Comparison of ENCODE assay signal across 23 mouse cellular contexts in genomic region chr5:110338792-110339191, GRCm38 (mm10). TPM values are rescaled to one million over a fixed set of nuclear protein-coding genes. Genes with fewer than 3 reads are reported as not detected.
DNase-seq lines count a peak whose midpoint lies in the region; ATAC-seq and TF ChIP-seq lines count a peak whose summit lies in the region.
"Had no signal": no experiment of that assay in that cellular context is flagged by ENCODE, and none has a peak within 500 bp of the region (broad histone marks: within the 10 kb centered on the region; RNA-seq: fewer than 3 reads in every experiment).

No protein-coding gene starts in this region.

- H3K27me3 ChIP-seq in embryonic facial prominence, embryonic 12.5 days: peaks cover 24% of the 10 kb centered on the region
- peaks cover 39% of the 10 kb centered on the region for H3K27me3 ChIP-seq in embryonic facial prominence, embryonic 10.5 days (replicated peaks; ENCODE audit: low read depth, poor library complexity, severe bottlenecking)
- H3K27me3 ChIP-seq in heart, postnatal 0 days (ENCODE audit: control insufficient read depth, insufficient read depth, low read length): peaks cover 29% of the 10 kb centered on the region
- H3K27me3 ChIP-seq in lung, embryonic 14.5 days (ENCODE audit: insufficient read depth, low read length): peaks cover 19% of the 10 kb centered on the region
- peaks cover 6% of the 10 kb centered on the region; the same call in 1 of the 2 replicates for H3K27me3 ChIP-seq in lung, postnatal 0 days (replicated peaks; ENCODE audit: insufficient read depth, low read length)
- H3K27me3 ChIP-seq in hindbrain, embryonic 13.5 days: peaks cover 30% of the 10 kb centered on the region
- H3K27me3 ChIP-seq: CH12.LX had no signal

- WGBS in embryonic facial prominence, embryonic 12.5 days: 71% methylated on average over 2 of the region's 2 CpGs
- 91% methylated on average over 2 of the region's 2 CpGs for WGBS in embryonic facial prominence, embryonic 10.5 days
- WGBS in heart, postnatal 0 days: 27% methylated on average over 2 of the region's 2 CpGs
- WGBS in lung, embryonic 14.5 days: 68% methylated on average over 2 of the region's 2 CpGs
- WGBS in lung, postnatal 0 days: 60% methylated on average over 2 of the region's 2 CpGs
- WGBS in hindbrain, embryonic 13.5 days: 89% methylated on average over 2 of the region's 2 CpGs

- H3K4me3 ChIP-seq in embryonic facial prominence, embryonic 12.5 days: no peak overlapping the region
- H3K4me3 ChIP-seq in embryonic facial prominence, embryonic 10.5 days: no peak overlapping the region
- H3K4me3 ChIP-seq in heart, postnatal 0 days (ENCODE audit: low read depth, low read length): no peak overlapping the region
- no peak overlapping the region for H3K4me3 ChIP-seq in lung, embryonic 14.5 days (ENCODE audit: low read depth, low read length)
- H3K4me3 ChIP-seq in lung, postnatal 0 days (ENCODE audit: low read depth, low read length): no peak overlapping the region
- H3K4me3 ChIP-seq in hindbrain, embryonic 13.5 days: no peak overlapping the region
- H3K4me3 ChIP-seq: forebrain, embryonic 13.5 days; intestine, embryonic 15.5 days; liver, embryonic 13.5 days; myocyte; neural tube, embryonic 15.5 days had no signal

- no peak for ATAC-seq in embryonic facial prominence, embryonic 12.5 days (ENCODE audit: insufficient number of reproducible peaks, insufficient read depth, low FRiP score, low TSS enrichment)
- peak; percentile 56; the same call in 1 of the 2 replicates for ATAC-seq in heart, postnatal 0 days (ENCODE audit: insufficient read depth, low read depth)
- no peak for ATAC-seq in lung, embryonic 14.5 days (ENCODE audit: insufficient read depth)
- no peak for ATAC-seq in lung, postnatal 0 days
- ATAC-seq in hindbrain, embryonic 13.5 days (ENCODE audit: low FRiP score): no peak
- ATAC-seq: forebrain, embryonic 13.5 days; intestine, embryonic 15.5 days had no signal

- no peak for DNase-seq in embryonic facial prominence, embryonic 10.5 days (ENCODE audit: low spot score)
- DNase-seq in heart, postnatal 0 days (ENCODE audit: low spot score): peak; percentile 21
- DNase-seq in heart, postnatal 36 days: no peak
- peak; percentile 31 for DNase-seq in lung, embryonic 14.5 days
- DNase-seq in lung, postnatal 0 days (ENCODE audit: low spot score): no peak
- no peak for DNase-seq in layer of hippocampus, adult 18-20 months (ENCODE audit: low spot score in 2 of 2)
- DNase-seq: adrenal gland, postnatal 36 days; cerebellum, adult 8-10 months; liver, embryonic 13.5 days; midbrain, embryonic 14.5 days; thymus, postnatal 36 days had no signal

- intact Hi-C loops in heart, postnatal 36 days (cut with DNase I): no loop called here

- no peaks in the 10 kb centered on the region for H3K9me3 ChIP-seq in embryonic facial prominence, embryonic 12.5 days
- no peaks in the 10 kb centered on the region for H3K9me3 ChIP-seq in embryonic facial prominence, embryonic 10.5 days
- H3K9me3 ChIP-seq in heart, postnatal 0 days (replicated peaks; ENCODE audit: control insufficient read depth, low read length): no peaks in the 10 kb centered on the region
- H3K9me3 ChIP-seq in lung, embryonic 14.5 days (ENCODE audit: low read depth, low read length): no peaks in the 10 kb centered on the region
- no peaks in the 10 kb centered on the region for H3K9me3 ChIP-seq in lung, postnatal 0 days (ENCODE audit: low read length)
- H3K9me3 ChIP-seq in hindbrain, embryonic 13.5 days: no peaks in the 10 kb centered on the region
- H3K9me3 ChIP-seq: forebrain, embryonic 13.5 days; intestine, embryonic 15.5 days; liver, embryonic 13.5 days; neural tube, embryonic 15.5 days had no signal

- no peak overlapping the region for H3K4me2 ChIP-seq in embryonic facial prominence, embryonic 12.5 days (replicated peaks)
- H3K4me2 ChIP-seq in heart, postnatal 0 days (ENCODE audit: low read depth, low read length): no peak overlapping the region
- H3K4me2 ChIP-seq in lung, embryonic 14.5 days: no peak overlapping the region
- no peak overlapping the region for H3K4me2 ChIP-seq in lung, postnatal 0 days (replicated peaks; ENCODE audit: low read depth, low read length)
- H3K4me2 ChIP-seq in hindbrain, embryonic 13.5 days: no peak overlapping the region
- H3K4me2 ChIP-seq: forebrain, embryonic 13.5 days; hindbrain, embryonic 14.5 days; intestine, embryonic 15.5 days; liver, embryonic 13.5 days; neural tube, embryonic 15.5 days had no signal

- peaks cover 53% of the 10 kb centered on the region for H3K36me3 ChIP-seq in embryonic facial prominence, embryonic 12.5 days
- H3K36me3 ChIP-seq in embryonic facial prominence, embryonic 10.5 days (replicated peaks): peaks cover 69% of the 10 kb centered on the region
- peaks cover 33% of the 10 kb centered on the region; the same call in 1 of the 2 replicates for H3K36me3 ChIP-seq in heart, postnatal 0 days (replicated peaks; ENCODE audit: control insufficient read depth, insufficient read depth, low read length)
- H3K36me3 ChIP-seq in lung, embryonic 14.5 days (ENCODE audit: insufficient read depth): peaks cover 49% of the 10 kb centered on the region
- no peaks in the 10 kb centered on the region for H3K36me3 ChIP-seq in lung, postnatal 0 days (ENCODE audit: insufficient read depth, low read length)
- peaks cover 23% of the 10 kb centered on the region for H3K36me3 ChIP-seq in hindbrain, embryonic 13.5 days

- no peak for TF ChIP-seq CTCF in heart, postnatal 0 days (IDR thresholded peaks at IDR 0.05; ENCODE audit: low read depth)
- no peak for TF ChIP-seq CTCF in lung, embryonic 14.5 days (IDR thresholded peaks at IDR 0.05; ENCODE audit: low read depth)
- TF ChIP-seq CTCF in lung, postnatal 0 days (IDR thresholded peaks at IDR 0.05): no peak

- H3K9ac ChIP-seq in embryonic facial prominence, embryonic 12.5 days: no peak overlapping the region
- H3K9ac ChIP-seq in heart, postnatal 0 days (replicated peaks; ENCODE audit: low read depth, low read length): no peak overlapping the region
- no peak overlapping the region for H3K9ac ChIP-seq in lung, embryonic 14.5 days
- H3K9ac ChIP-seq in lung, postnatal 0 days (replicated peaks; ENCODE audit: low read depth): no peak overlapping the region
- no peak overlapping the region for H3K9ac ChIP-seq in hindbrain, embryonic 13.5 days
- H3K9ac ChIP-seq: forebrain, embryonic 13.5 days; hindbrain, embryonic 14.5 days; intestine, embryonic 15.5 days; liver, embryonic 13.5 days; neural tube, embryonic 15.5 days had no signal

- H3K4me1 ChIP-seq in embryonic facial prominence, embryonic 12.5 days: peaks cover 7% of the 10 kb centered on the region
- peaks cover 33% of the 10 kb centered on the region for H3K4me1 ChIP-seq in embryonic facial prominence, embryonic 10.5 days
- peaks cover 10% of the 10 kb centered on the region; the same call in 1 of the 2 replicates for H3K4me1 ChIP-seq in heart, postnatal 0 days (ENCODE audit: control insufficient read depth, insufficient read depth)
- no peaks in the 10 kb centered on the region for H3K4me1 ChIP-seq in lung, embryonic 14.5 days (ENCODE audit: insufficient read depth)
- H3K4me1 ChIP-seq in lung, postnatal 0 days (ENCODE audit: insufficient read depth, low read depth, low read length): peaks cover 8% of the 10 kb centered on the region
- H3K4me1 ChIP-seq in hindbrain, embryonic 13.5 days (replicated peaks): peaks cover 16% of the 10 kb centered on the region

- no peak for TF ChIP-seq EP300 in heart, postnatal 0 days (IDR thresholded peaks at IDR 0.05; ENCODE audit: low read depth)
- TF ChIP-seq EP300 in lung, postnatal 0 days (IDR thresholded peaks at IDR 0.05): no peak

- peak overlapping the region; percentile 50 for H3K27ac ChIP-seq in embryonic facial prominence, embryonic 12.5 days
- no peak overlapping the region for H3K27ac ChIP-seq in embryonic facial prominence, embryonic 10.5 days (replicated peaks)
- H3K27ac ChIP-seq in heart, postnatal 0 days (ENCODE audit: low read depth): no peak overlapping the region
- H3K27ac ChIP-seq in lung, embryonic 14.5 days (ENCODE audit: low read depth): peak overlapping the region; percentile 36; the same call in 1 of the 2 replicates
- no peak overlapping the region for H3K27ac ChIP-seq in lung, postnatal 0 days (ENCODE audit: low read length)
- H3K27ac ChIP-seq in hindbrain, embryonic 13.5 days: no peak overlapping the region
- H3K27ac ChIP-seq: forebrain, embryonic 13.5 days; hindbrain, embryonic 14.5 days; intestine, embryonic 15.5 days; liver, embryonic 13.5 days; neural tube, embryonic 15.5 days had no signal

RNA-seq across cellular contexts. Expression of gene P2rx2, which starts 4.2 kb away (rescaled TPM):
- 2.3 TPM in 2 replicates for polyA plus RNA-seq in embryonic facial prominence, embryonic 12.5 days (2016; fragmentation: Nextera tagmentation; extraction: Ambion mirVana)
- polyA plus RNA-seq in embryonic facial prominence, embryonic 10.5 days (2016; fragmentation: Nextera tagmentation; extraction: Ambion mirVana): 0.87 and 0.95 TPM in 2 replicates
- total RNA-seq in heart, postnatal 0 days (2014; rRNA removed; ENCODE audit: low replicate concordance): not detected in 2 replicates
- polyA plus RNA-seq in heart, postnatal 0 days (2015; fragmentation: Nextera tagmentation; extraction: Ambion mirVana): not detected in 2 replicates
- total RNA-seq in heart, postnatal 36 days (2021): not detected
- 14.1 and 15.4 TPM in 2 replicates for polyA plus RNA-seq in lung, embryonic 14.5 days (2014; fragmentation: Nextera tagmentation; extraction: Ambion mirVana)
- 3.5 and 3.8 TPM in 2 replicates for polyA plus RNA-seq in lung, postnatal 0 days (2015; fragmentation: Nextera tagmentation; extraction: Ambion mirVana)
- polyA plus RNA-seq in hindbrain, embryonic 13.5 days (2015; fragmentation: Nextera tagmentation; extraction: Ambion mirVana): 5.1 and 6.5 TPM in 2 replicates
- total RNA-seq in layer of hippocampus, adult 18-20 months (2021): not detected
- total RNA-seq: CH12.LX; left cerebral cortex, postnatal 36 days had no signal
- polyA plus RNA-seq: heart, embryonic 14.5 days; liver, embryonic 13.5 days had no signal

RNA-seq across cellular contexts. Expression of gene Lrcol1, which starts 5.7 kb away (rescaled TPM):
- polyA plus RNA-seq in embryonic facial prominence, embryonic 12.5 days (2016; fragmentation: Nextera tagmentation; extraction: Ambion mirVana): not detected in 2 replicates
- polyA plus RNA-seq in embryonic facial prominence, embryonic 10.5 days (2016; fragmentation: Nextera tagmentation; extraction: Ambion mirVana): not detected in 2 replicates
- not detected in 2 replicates for total RNA-seq in heart, postnatal 0 days (2014; rRNA removed; ENCODE audit: low replicate concordance)
- not detected in 2 replicates for polyA plus RNA-seq in heart, postnatal 0 days (2015; fragmentation: Nextera tagmentation; extraction: Ambion mirVana)
- total RNA-seq in heart, postnatal 36 days (2021): not detected
- polyA plus RNA-seq in lung, embryonic 14.5 days (2014; fragmentation: Nextera tagmentation; extraction: Ambion mirVana): 2.4 and 2.6 TPM in 2 replicates
- polyA plus RNA-seq in lung, postnatal 0 days (2015; fragmentation: Nextera tagmentation; extraction: Ambion mirVana): 2.0 and 2.1 TPM in 2 replicates
- polyA plus RNA-seq in hindbrain, embryonic 13.5 days (2015; fragmentation: Nextera tagmentation; extraction: Ambion mirVana): not detected in 2 replicates
- total RNA-seq in layer of hippocampus, adult 18-20 months (2021): not detected
- total RNA-seq: adrenal gland, postnatal 36 days; CH12.LX; left cerebral cortex, postnatal 36 days; megakaryocyte, adult 5-6 weeks had no signal
- polyA plus RNA-seq: cortical plate, adult 2 months; forebrain, embryonic 13.5 days; heart, embryonic 14.5 days; hindbrain, embryonic 14.5 days; intestine, embryonic 15.5 days; liver, embryonic 13.5 days; midbrain, embryonic 14.5 days; myocyte; neural tube, embryonic 15.5 days had no signal

RNA-seq across cellular contexts. Expression of gene Pole, which starts 52.7 kb away (rescaled TPM):
- polyA plus RNA-seq in embryonic facial prominence, embryonic 12.5 days (2016; fragmentation: Nextera tagmentation; extraction: Ambion mirVana): 35.3 and 40.5 TPM in 2 replicates
- polyA plus RNA-seq in embryonic facial prominence, embryonic 10.5 days (2016; fragmentation: Nextera tagmentation; extraction: Ambion mirVana): 47.5 and 54.1 TPM in 2 replicates
- 12.8 and 13.8 TPM in 2 replicates for total RNA-seq in heart, postnatal 0 days (2014; rRNA removed; ENCODE audit: low replicate concordance)
- polyA plus RNA-seq in heart, postnatal 0 days (2015; fragmentation: Nextera tagmentation; extraction: Ambion mirVana): 3.6 and 4.8 TPM in 2 replicates
- 1 to 10 TPM; 2.0 to 2.9 TPM for total RNA-seq in heart, postnatal 36 days (2021)
- 43.9 and 44.9 TPM in 2 replicates for polyA plus RNA-seq in lung, embryonic 14.5 days (2014; fragmentation: Nextera tagmentation; extraction: Ambion mirVana)
- polyA plus RNA-seq in lung, postnatal 0 days (2015; fragmentation: Nextera tagmentation; extraction: Ambion mirVana): 2.2 and 2.4 TPM in 2 replicates
- polyA plus RNA-seq in hindbrain, embryonic 13.5 days (2015; fragmentation: Nextera tagmentation; extraction: Ambion mirVana): 8.2 and 9.1 TPM in 2 replicates
- 1 to 10 TPM; 1.1 to 1.5 TPM for total RNA-seq in layer of hippocampus, adult 18-20 months (2021)

RNA-seq across cellular contexts. Expression of gene Pxmp2, which starts 52.8 kb away (rescaled TPM):
- 7.1 and 9.0 TPM in 2 replicates for polyA plus RNA-seq in embryonic facial prominence, embryonic 12.5 days (2016; fragmentation: Nextera tagmentation; extraction: Ambion mirVana)
- 10.6 and 12.4 TPM in 2 replicates for polyA plus RNA-seq in embryonic facial prominence, embryonic 10.5 days (2016; fragmentation: Nextera tagmentation; extraction: Ambion mirVana)
- total RNA-seq in heart, postnatal 0 days (2014; rRNA removed; ENCODE audit: low replicate concordance): 32.5 and 113 TPM in 2 replicates
- 48.4 and 48.6 TPM in 2 replicates for polyA plus RNA-seq in heart, postnatal 0 days (2015; fragmentation: Nextera tagmentation; extraction: Ambion mirVana)
- 100 to 1,000 TPM; 100 to 125 TPM for total RNA-seq in heart, postnatal 36 days (2021)
- polyA plus RNA-seq in lung, embryonic 14.5 days (2014; fragmentation: Nextera tagmentation; extraction: Ambion mirVana): 8.5 and 9.4 TPM in 2 replicates
- polyA plus RNA-seq in lung, postnatal 0 days (2015; fragmentation: Nextera tagmentation; extraction: Ambion mirVana): 12.8 and 14.4 TPM in 2 replicates
- polyA plus RNA-seq in hindbrain, embryonic 13.5 days (2015; fragmentation: Nextera tagmentation; extraction: Ambion mirVana): 9.8 and 10.5 TPM in 2 replicates
- 10 to 100 TPM; 11.5 to 15.5 TPM for total RNA-seq in layer of hippocampus, adult 18-20 months (2021)

Comparison
In these comparisons a context has a peak if more than half of its experiments do, and no peak if none do; other contexts are left out.
1. H3K27ac ChIP-seq: peak in embryonic facial prominence, embryonic 12.5 days (single experiment) and lung, embryonic 14.5 days (single experiment); none in embryonic facial prominence, embryonic 10.5 days (single experiment), heart, postnatal 0 days (single experiment), lung, postnatal 0 days (single experiment) and hindbrain, embryonic 13.5 days (single experiment).
2. DNase-seq: peak in heart, postnatal 0 days (single experiment) and lung, embryonic 14.5 days (single experiment); none in embryonic facial prominence, embryonic 10.5 days (single experiment), heart, postnatal 36 days (0 of 2), lung, postnatal 0 days (single experiment) and layer of hippocampus, adult 18-20 months (0 of 2).